Mouse (Mus musculus) CH12.LX (cell line): ENCODE data around the gene Atp5g1. TPM values are rescaled to one million over a fixed set of nuclear protein-coding genes. Genes with fewer than 3 reads are reported as not detected.
A peak's percentile ranks its signal among the peaks of the same experiment; 100 is the strongest.

ENCODE experiments used
- DNase-seq: peaks from one replicate; pipeline ENCODE4 v3.0.0-alpha.2; 2013; ENCODE audit errors: extremely low read depth
- H3K27ac ChIP-seq: 2 replicates; pipeline ENCODE4 v1.5.1; 2012; ENCODE audit warnings: low read depth, mild to moderate bottlenecking, control low read depth, moderate library complexity; ENCODE audit not compliant: insufficient read depth
- H3K27me3 ChIP-seq: replicated peaks from 2 replicates; pipeline ENCODE3; 2012; ENCODE audit warnings: inconsistent platforms
- H3K36me3 ChIP-seq, 2 experiments: replicated peaks in 1 of 2; 2 replicates each; pipeline versions ENCODE3 to v1.6.1; 2012; ENCODE audit warnings: inconsistent platforms in 1 of 2, low read length in 1 of 2, mild to moderate bottlenecking in 1 of 2, mixed read lengths in 1 of 2, moderate library complexity in 1 of 2; ENCODE audit not compliant: control insufficient read depth in 1 of 2, insufficient read depth in 1 of 2
- H3K4me1 ChIP-seq, 2 experiments: 2 replicates each; pipeline ENCODE4 v1.6.1; 2012; ENCODE audit warnings: inconsistent platforms in 1 of 2, moderate library complexity in 1 of 2; ENCODE audit not compliant: insufficient read depth in 2 of 2, control insufficient read depth in 1 of 2
- H3K4me2 ChIP-seq: 2 replicates; pipeline ENCODE4 v1.6.1; 2012; ENCODE audit warnings: low read depth, mild to moderate bottlenecking, control low read depth; ENCODE audit not compliant: poor library complexity, insufficient read depth, severe bottlenecking
- H3K4me3 ChIP-seq, 3 experiments: fragments of 150-350 bp in 1 of 3; sonication (generic) in 1 of 3; replicated peaks in 1 of 3; 2 replicates each; pipeline versions ENCODE3 to v1.5.1; 2011 to 2012; ENCODE audit warnings: low read depth in 2 of 3, low read length in 2 of 3, mild to moderate bottlenecking in 2 of 3, moderate library complexity in 2 of 3, control low read depth in 1 of 3, improper control_type of control experiment in 1 of 3, inconsistent platforms in 1 of 3, mixed read lengths in 1 of 3; ENCODE audit not compliant: poor library complexity in 1 of 3
- H3K79me2 ChIP-seq: replicated peaks from 2 replicates; pipeline ENCODE4 v1.6.1; 2012; ENCODE audit warnings: mild to moderate bottlenecking, moderate library complexity; ENCODE audit not compliant: control insufficient read depth, poor library complexity, insufficient read depth, severe bottlenecking; ENCODE audit errors: extremely low read depth
- H3K9ac ChIP-seq: 2 replicates; pipeline ENCODE4 v1.6.1; 2012; ENCODE audit warnings: low read depth, mild to moderate bottlenecking, control low read depth, moderate library complexity; ENCODE audit not compliant: insufficient read depth
- H3K9me3 ChIP-seq: replicated peaks from 2 replicates; pipeline ENCODE3; 2012; ENCODE audit warnings: low read length, inconsistent platforms, mixed read lengths
- BHLHE40 ChIP-seq: IDR thresholded peaks from 2 replicates; pipeline ENCODE4 v1.6.1; 2011; ENCODE audit warnings: mild to moderate bottlenecking, low read depth, low read length, improper control_type of control experiment
- CHD1 ChIP-seq: IDR thresholded peaks from 2 replicates; pipeline ENCODE4 v1.6.1; 2012; ENCODE audit warnings: low read depth, low read length, improper control_type of control experiment, inconsistent platforms
- CHD2 ChIP-seq: IDR thresholded peaks from 2 replicates; pipeline ENCODE4 v1.6.1; 2011; ENCODE audit warnings: low read length, improper control_type of control experiment
- CTCF ChIP-seq, 2 experiments: IDR thresholded peaks in 1 of 2; conservative IDR thresholded peaks in 1 of 2; 2 replicates each; pipeline ENCODE4 v1.5.1; 2011 to 2012; ENCODE audit warnings: low read depth in 2 of 2, low read length in 2 of 2, improper control_type of control experiment in 1 of 2, inconsistent platforms in 1 of 2, mild to moderate bottlenecking in 1 of 2, moderate library complexity in 1 of 2
- E2F4 ChIP-seq: IDR thresholded peaks from 2 replicates; pipeline ENCODE4 v1.6.1; 2011; ENCODE audit warnings: low read depth, low read length, improper control_type of control experiment; ENCODE audit not compliant: insufficient replicate concordance
- ELF1 ChIP-seq: IDR thresholded peaks from 2 replicates; pipeline ENCODE4 v1.6.1; 2014; ENCODE audit warnings: low read depth, mild to moderate bottlenecking, inconsistent platforms, low read length, improper control_type of control experiment
- ETS1 ChIP-seq: conservative IDR thresholded peaks from 2 replicates; pipeline ENCODE4 v1.6.1; 2012; ENCODE audit warnings: low read depth, mild to moderate bottlenecking, inconsistent platforms, low read length, improper control_type of control experiment, moderate library complexity
- GABPA ChIP-seq: IDR thresholded peaks from 2 replicates; pipeline ENCODE4 v1.6.1; 2012; ENCODE audit warnings: low read depth, low read length, improper control_type of control experiment, inconsistent platforms; ENCODE audit not compliant: insufficient replicate concordance
- IRF4 ChIP-seq: IDR thresholded peaks from 2 replicates; pipeline ENCODE4 v1.6.1; 2014; ENCODE audit warnings: low read depth, mild to moderate bottlenecking, inconsistent platforms, low read length, improper control_type of control experiment
- JUN ChIP-seq: IDR thresholded peaks from 2 replicates; pipeline ENCODE4 v1.6.1; 2011; ENCODE audit warnings: low read depth, mild to moderate bottlenecking, low read length, improper control_type of control experiment, moderate library complexity; ENCODE audit not compliant: insufficient read depth
- JUND ChIP-seq: conservative IDR thresholded peaks from 2 replicates; pipeline ENCODE4 v1.6.1; 2011; ENCODE audit warnings: low read depth, low read length, improper control_type of control experiment
- KAT2A ChIP-seq: IDR thresholded peaks from 2 replicates; pipeline ENCODE4 v1.6.1; 2012; ENCODE audit warnings: low read length, improper control_type of control experiment, inconsistent platforms; ENCODE audit not compliant: insufficient replicate concordance
- MAX ChIP-seq: IDR thresholded peaks from 2 replicates; pipeline ENCODE4 v1.6.1; 2011; ENCODE audit warnings: low read length, improper control_type of control experiment
- MAZ ChIP-seq: IDR thresholded peaks from 2 replicates; pipeline ENCODE4 v1.6.1; 2012; ENCODE audit warnings: low read depth, mild to moderate bottlenecking, inconsistent platforms, low read length, improper control_type of control experiment, moderate library complexity
- MEF2A ChIP-seq: IDR thresholded peaks from 2 replicates; pipeline ENCODE4 v1.6.1; 2014; ENCODE audit warnings: low read depth, mild to moderate bottlenecking, inconsistent platforms, low read length, improper control_type of control experiment, borderline replicate concordance
- MXI1 ChIP-seq: IDR thresholded peaks from 2 replicates; pipeline ENCODE4 v1.6.1; 2011; ENCODE audit warnings: mild to moderate bottlenecking, low read depth, low read length, improper control_type of control experiment
- MYC ChIP-seq: IDR thresholded peaks from 2 replicates; pipeline ENCODE4 v1.6.1; 2011; ENCODE audit warnings: low read depth, mild to moderate bottlenecking, improper control_type of control experiment, low read length
- NELFE ChIP-seq: IDR thresholded peaks from 2 replicates; pipeline ENCODE4 v1.6.1; 2011; ENCODE audit warnings: low read depth, low read length, improper control_type of control experiment
- POLR2A ChIP-seq: IDR thresholded peaks from 2 replicates; pipeline ENCODE4 v1.6.1; 2011; ENCODE audit warnings: low read depth, mild to moderate bottlenecking, improper control_type of control experiment, low read length
- POLR2AphosphoS2 ChIP-seq: IDR thresholded peaks from 2 replicates; pipeline ENCODE4 v1.6.1; 2011; ENCODE audit warnings: low read depth, low read length, improper control_type of control experiment
- RCOR1 ChIP-seq: conservative IDR thresholded peaks from 2 replicates; pipeline ENCODE4 v1.6.1; 2012; ENCODE audit warnings: low read depth, mild to moderate bottlenecking, inconsistent platforms, low read length, improper control_type of control experiment
- SIN3A ChIP-seq: IDR thresholded peaks from 2 replicates; pipeline ENCODE4 v1.6.1; 2012; ENCODE audit warnings: low read length, improper control_type of control experiment, inconsistent platforms
- SMC3 ChIP-seq: IDR thresholded peaks from 2 replicates; pipeline ENCODE4 v1.6.1; 2011; ENCODE audit warnings: low read depth, low read length, improper control_type of control experiment
- TBP ChIP-seq: conservative IDR thresholded peaks from 2 replicates; pipeline ENCODE4 v1.6.1; 2011; ENCODE audit warnings: low read depth, low read length, improper control_type of control experiment
- TCF12 ChIP-seq: IDR thresholded peaks from 2 replicates; pipeline ENCODE4 v1.6.1; 2014; ENCODE audit warnings: low read depth, mild to moderate bottlenecking, inconsistent platforms, low read length, improper control_type of control experiment
- UBTF ChIP-seq: IDR thresholded peaks from 2 replicates; pipeline ENCODE4 v1.6.1; 2012; ENCODE audit warnings: low read depth, mild to moderate bottlenecking, inconsistent platforms, low read length, improper control_type of control experiment, moderate library complexity
- USF1 ChIP-seq: IDR thresholded peaks from 2 replicates; pipeline ENCODE4 v1.6.1; 2014; ENCODE audit warnings: low read depth, mild to moderate bottlenecking, inconsistent platforms, low read length, improper control_type of control experiment
- ZKSCAN1 ChIP-seq: IDR thresholded peaks from 2 replicates; pipeline ENCODE4 v1.6.1; 2012; ENCODE audit warnings: low read depth, inconsistent platforms, low read length, improper control_type of control experiment, borderline replicate concordance
- ZMIZ1 ChIP-seq: IDR thresholded peaks from 2 replicates; pipeline ENCODE4 v1.6.1; 2012; ENCODE audit warnings: low read depth, mild to moderate bottlenecking, inconsistent platforms, low read length, improper control_type of control experiment
- ZNF384 ChIP-seq: IDR thresholded peaks from 2 replicates; pipeline ENCODE4 v1.6.1; 2012; ENCODE audit warnings: low read depth, low read length, improper control_type of control experiment, inconsistent platforms
- dilution Hi-C: fragments of 300-500 bp; cut with MboI; formaldehyde crosslinking; loops from 2 replicates; pipeline ENCODE4 v1.14.3; 2020; ENCODE audit warnings: low sequenced_read_pairs; ENCODE audit not compliant: extremely low pct_unique_long_range_greater_than_20kb, extremely low pct_ligation_motif_present
- in situ Hi-C: fragments of 300-500 bp; cut with MboI; formaldehyde crosslinking; loops from 3 replicates; pipeline ENCODE4 v1.14.3; 2019; ENCODE audit warnings: low sequenced_read_pairs, low pct_ligation_motif_present, low pct_unique_long_range_greater_than_20kb, mixed read lengths
- polyA plus RNA-seq: library from polyadenylated mRNA; unstranded; fragments of >175 nt; gene quantifications from 2 replicates; pipeline ENCODE4 v1.2.1, GENCODE M21; 2012; ENCODE audit warnings: low read depth; ENCODE audit not compliant: insufficient read length
- total RNA-seq, 2 experiments: library from RNA; depleted of rRNA; stranded (reverse); fragments of 300-350 nt in 1 of 2; fragments of >200 nt in 1 of 2; gene quantifications; 2 replicates each; pipeline ENCODE4 v1.2.3; 2012 to 2014

The Atp5g1 gene
- total and polyA plus RNA-seq, 3 experiments, result 778 to 969 (median 851) TPM

GRCm38 (mm10) chr11:96035133-96035532 is 40.3 kb downstream of the Atp5g1 start:
- DNase-seq, result no peak
- Histone ChIP-seq H3K4me2 (peak overlapping the region; percentile 94), H3K27ac (no peak overlapping the region), H3K4me1 (peaks cover 4 to 21% of the 10 kb centered on the region in 2 experiments; a peak in 3 of 4 replicates), H3K27me3 (no peaks in the 10 kb centered on the region), H3K9me3 (no peaks in the 10 kb centered on the region)
- dilution Hi-C loops, result no loop called here
- in situ Hi-C loops, result loop anchor here (5.0 kb wide), 1 partner anchor 57 kb away; no protein-coding TSS in a partner anchor
- TF ChIP-seq ZNF384 (no peak), JUN (no peak), GABPA (no peak), CTCF (conservative IDR thresholded peaks at IDR 0.05 in 1 of 2, IDR thresholded peaks at IDR 0.05 in 1 of 2; ENCODE audit: low read depth in 2 of 2, low read length in 2 of 2) (no peak), TCF12 (no peak), CHD2 (no peak)
- TF ChIP-seq, all 38 proteins: peak for 0
- H3K36me3 ChIP-seq, result peaks cover 16 to 28% of the 10 kb centered on the region in 2 experiments
- H3K9ac ChIP-seq, result peak overlapping the region; percentile 90
- H3K79me2 ChIP-seq, result peaks cover 22% of the 10 kb centered on the region
- peak overlapping the region; percentile 82 to 99 (median 87) for H3K4me3 ChIP-seq

GRCm38 (mm10) chr11:96034596-96035052 is 40.8 kb downstream of the Atp5g1 start, which contains the start of gene Snf8:
TSS of gene Snf8 (plus strand) at chr11:96034885.
- H3K9me3 ChIP-seq, result no peaks in the 10 kb centered on the region
- DNase-seq, result peak; percentile 98
- dilution Hi-C loops (no loop called here), in situ Hi-C loops (loop anchor here (5.0 kb wide), 1 partner anchor 58 kb away; no protein-coding TSS in a partner anchor)
- H3K9ac ChIP-seq, result peak within 1 kb of the TSS; percentile 90
- peaks cover 4 to 21% of the 10 kb centered on the region in 2 experiments; a peak in 3 of 4 replicates for H3K4me1 ChIP-seq
- peak within 1 kb of the TSS; percentile 82 to 99 (median 87) for H3K4me3 ChIP-seq
- no peaks in the 10 kb centered on the region for H3K27me3 ChIP-seq
- H3K27ac ChIP-seq, result peak within 1 kb of the TSS; percentile 35
- peak within 1 kb of the TSS; percentile 94 for H3K4me2 ChIP-seq
- H3K36me3 ChIP-seq, result peaks cover 14 to 28% of the 10 kb centered on the region in 2 experiments
- peaks cover 22% of the 10 kb centered on the region for H3K79me2 ChIP-seq
- TF ChIP-seq USF1 (no peak), SMC3 (no peak), JUND (no peak), MXI1 (peak; percentile 90), MEF2A (peak; percentile 73), KAT2A (peak; percentile 91; the same call in 1 of the 2 replicates), POLR2AphosphoS2 (peak; percentile 96), TBP (peak; percentile 84), MAX (peak; percentile 83), RCOR1 (no peak), TCF12 (peak; percentile 93), MAZ (peak; percentile 97), BHLHE40 (no peak; the same call in 1 of the 2 replicates), JUN (no peak), E2F4 (0 out of 2 replicates have a peak, but pooled peaks have one; percentile 43), UBTF (no peak), ETS1 (peak; percentile 44), SIN3A (peak; percentile 99), ZKSCAN1 (no peak), POLR2A (peak; percentile 97), ELF1 (peak; percentile 100), MYC (peak; percentile 84), IRF4 (peak; percentile 66), GABPA (peak; percentile 33; the same call in 1 of the 2 replicates), ZNF384 (peak; percentile 80; the same call in 1 of the 2 replicates), CHD1 (no peak; the same call in 1 of the 2 replicates), CTCF (conservative IDR thresholded peaks at IDR 0.05 in 1 of 2, IDR thresholded peaks at IDR 0.05 in 1 of 2; ENCODE audit: low read depth in 2 of 2, low read length in 2 of 2) (no peak), NELFE (peak; percentile 97), ZMIZ1 (peak; percentile 95), CHD2 (peak; percentile 54; the same call in 1 of the 2 replicates)
